Mouse (Mus musculus) embryonic facial prominence, embryonic 13.5 days (tissue): ENCODE measurements around the gene Rab6a. TPM values are rescaled to one million over a fixed set of nuclear protein-coding genes. Genes with fewer than 3 reads are reported as not detected.

Experiments
- ATAC-seq: fragments of 200-750 bp; cut with Nextera tagmentation; 2 replicates; pipeline ENCODE4 v1.8.0; 2017; ENCODE audit warnings: low read depth; ENCODE audit not compliant: insufficient number of reproducible peaks, insufficient read depth, low FRiP score, low TSS enrichment
- H3K27ac ChIP-seq: fragments of 300-500 bp; sonication (generic); 2 replicates; pipeline ENCODE4 v1.5.1; 2015; ENCODE audit warnings: moderate library complexity, mild to moderate bottlenecking, inconsistent platforms
- H3K27me3 ChIP-seq: fragments of 300-500 bp; sonication (generic); 2 replicates; pipeline ENCODE4 v1.6.1; 2015; ENCODE audit warnings: mild to moderate bottlenecking, inconsistent platforms
- H3K36me3 ChIP-seq: fragments of 300-500 bp; sonication (generic); 2 replicates; pipeline ENCODE4 v1.6.1; 2015; ENCODE audit warnings: mild to moderate bottlenecking, inconsistent platforms
- H3K4me1 ChIP-seq: fragments of 300-500 bp; sonication (generic); 2 replicates; pipeline ENCODE4 v1.6.1; 2015; ENCODE audit warnings: inconsistent platforms
- H3K4me2 ChIP-seq: fragments of 300-500 bp; sonication (generic); 2 replicates; pipeline ENCODE4 v1.6.1; 2015; ENCODE audit warnings: moderate library complexity, mild to moderate bottlenecking, inconsistent platforms
- H3K4me3 ChIP-seq: fragments of 300-500 bp; sonication (generic); 2 replicates; pipeline ENCODE4 v1.5.1; 2015; ENCODE audit warnings: mild to moderate bottlenecking, inconsistent platforms
- H3K9ac ChIP-seq: fragments of 300-500 bp; sonication (generic); 2 replicates; pipeline ENCODE4 v1.6.1; 2015; ENCODE audit warnings: mild to moderate bottlenecking, inconsistent platforms
- H3K9me3 ChIP-seq: fragments of 300-500 bp; sonication (generic); 2 replicates; pipeline ENCODE4 v1.6.1; 2016; ENCODE audit warnings: inconsistent platforms
- WGBS: fragments of 180-500 bp; shearing (Covaris S2); methylation state at CpG from one replicate; pipeline ENCODE4 v1.1.7; 2015; ENCODE audit warnings: mixed read lengths; 5-methylcytosine and 5-hydroxymethylcytosine counted together
- polyA plus RNA-seq: library from polyadenylated mRNA; unstranded; fragments of >200 nt; fragmentation: Nextera tagmentation; extraction: Ambion mirVana; gene quantifications from 2 replicates; pipeline ENCODE4 v1.2.1, GENCODE M21; 2015

The Rab6a gene
- polyA plus RNA-seq, 1 experiment from 2014 or later = 98.9 TPM

DNA sequence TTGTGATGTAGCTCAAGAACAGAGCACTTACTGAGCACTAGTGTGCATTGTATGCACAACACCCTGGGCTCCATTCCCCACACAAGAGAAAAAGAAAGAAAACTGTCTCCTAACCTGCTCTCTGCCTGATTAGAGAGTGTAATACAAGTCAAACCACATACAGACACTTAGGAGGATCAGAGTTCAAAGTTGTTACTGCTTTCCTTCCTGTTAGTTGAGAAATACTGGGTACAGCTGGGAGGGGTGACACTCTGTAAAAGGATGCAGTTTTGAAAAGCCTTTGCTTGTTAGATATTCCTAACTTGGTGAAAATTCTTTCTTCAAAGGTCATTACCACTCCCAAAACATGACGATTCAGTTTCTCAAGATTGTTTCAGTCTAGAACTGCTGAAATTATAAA lies 17.4 kb upstream of the Rab6a start:
- no peak overlapping the region for H3K4me3 ChIP-seq
- H3K27ac ChIP-seq = no peak overlapping the region; the same call in 1 of the 2 replicates
- H3K36me3 ChIP-seq = no peaks in the 10 kb centered on the region
- no peak overlapping the region for H3K4me2 ChIP-seq
- H3K9me3 ChIP-seq = no peaks in the 10 kb centered on the region
- ATAC-seq = no peak
- WGBS = 68% methylated on average over 1 of the region's 1 CpGs
- H3K4me1 ChIP-seq = no peaks in the 10 kb centered on the region
- H3K9ac ChIP-seq = no peak overlapping the region
- H3K27me3 ChIP-seq = no peaks in the 10 kb centered on the region

DNA sequence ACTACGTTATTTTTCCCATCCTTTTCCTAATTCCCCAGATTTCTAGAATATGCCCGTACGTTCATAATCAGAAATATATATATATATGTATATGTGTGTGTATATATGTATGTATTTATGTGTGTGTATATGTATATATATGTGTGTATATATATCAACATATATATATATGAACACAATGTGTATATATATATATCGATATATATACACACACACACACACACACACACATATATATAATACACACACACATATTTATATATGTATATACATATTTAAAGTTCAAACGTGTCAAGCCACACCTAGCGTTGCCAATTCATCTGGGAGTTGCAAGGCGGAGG lies 16.7 kb upstream of the Rab6a start:
- H3K36me3 ChIP-seq = no peaks in the 10 kb centered on the region
- 40% methylated on average over 7 of the region's 7 CpGs for WGBS
- peak; percentile 48; the same call in 1 of the 2 replicates for ATAC-seq
- no peaks in the 10 kb centered on the region for H3K4me1 ChIP-seq
- H3K4me2 ChIP-seq = peak overlapping the region; percentile 61
- H3K27ac ChIP-seq = peak overlapping the region; percentile 84
- H3K27me3 ChIP-seq = no peaks in the 10 kb centered on the region
- no peaks in the 10 kb centered on the region for H3K9me3 ChIP-seq
- H3K9ac ChIP-seq = peak overlapping the region; percentile 73
- H3K4me3 ChIP-seq = peak overlapping the region; percentile 55

DNA sequence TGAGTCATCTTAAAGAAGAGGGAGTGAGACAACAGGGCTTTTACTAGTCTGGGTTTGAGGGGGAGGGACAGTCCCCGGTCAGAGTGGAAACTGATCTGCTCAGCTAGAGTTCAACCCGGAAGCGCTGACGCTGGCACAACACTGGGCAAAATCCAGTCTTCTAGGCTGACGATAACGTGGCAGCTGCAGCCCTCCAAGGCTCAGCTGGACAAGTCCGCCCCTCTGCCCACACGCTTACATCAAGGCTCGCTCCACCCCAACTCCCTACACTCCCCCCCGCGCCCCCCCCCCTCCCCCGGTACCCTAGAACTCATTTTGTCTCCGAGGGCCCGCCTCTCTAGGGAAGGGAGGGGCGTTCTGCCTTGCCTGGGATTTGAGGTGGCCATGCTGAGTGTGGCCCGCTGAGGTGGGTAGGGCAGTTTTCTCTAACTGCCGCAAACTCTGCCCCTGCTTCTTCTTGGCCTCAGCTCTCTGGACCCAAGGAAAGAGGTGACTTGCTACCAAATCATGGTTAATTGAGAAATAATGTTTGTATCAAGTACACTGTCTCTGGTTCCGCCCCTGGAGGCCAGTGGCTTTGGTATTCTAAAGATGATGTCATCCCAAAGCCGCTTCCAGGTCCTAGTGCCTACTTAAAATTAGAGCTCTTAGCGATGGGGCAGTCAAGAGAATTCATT lies 16.2 kb upstream of the Rab6a start:
- Histone ChIP-seq H3K27me3 (no peaks in the 10 kb centered on the region), H3K4me1 (no peaks in the 10 kb centered on the region), H3K9me3 (no peaks in the 10 kb centered on the region), H3K4me3 (peak overlapping the region; percentile 55), H3K9ac (peak overlapping the region; percentile 73), H3K36me3 (no peaks in the 10 kb centered on the region), H3K4me2 (peak overlapping the region; percentile 61), H3K27ac (peak overlapping the region; percentile 84)
- peak; percentile 95 for ATAC-seq
- WGBS = 2% methylated on average over 19 of the region's 20 CpGs

DNA sequence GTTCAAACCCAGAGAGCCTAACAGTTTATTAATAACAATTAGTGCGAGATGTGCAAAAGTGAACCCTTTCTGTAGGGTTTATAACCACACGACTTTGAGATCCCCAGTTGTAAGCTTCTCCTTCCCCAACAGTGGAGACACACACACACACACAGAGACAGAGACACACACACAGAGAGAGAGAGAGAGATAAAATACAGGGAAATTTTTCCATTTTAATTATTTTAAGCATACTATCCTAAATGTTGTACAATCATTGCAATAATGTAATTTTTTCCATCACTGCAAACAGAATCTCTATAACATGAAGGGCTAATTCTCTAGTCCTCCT lies 15.7 kb upstream of the Rab6a start:
- peak overlapping the region; percentile 61 for H3K4me2 ChIP-seq
- WGBS = 11% methylated on average over 2 of the region's 2 CpGs
- no peaks in the 10 kb centered on the region for H3K9me3 ChIP-seq
- H3K27me3 ChIP-seq = no peaks in the 10 kb centered on the region
- no peaks in the 10 kb centered on the region for H3K4me1 ChIP-seq
- peak overlapping the region; percentile 55 for H3K4me3 ChIP-seq
- H3K9ac ChIP-seq = peak overlapping the region; percentile 73
- H3K27ac ChIP-seq = no peak overlapping the region
- no peak for ATAC-seq
- no peaks in the 10 kb centered on the region for H3K36me3 ChIP-seq

DNA sequence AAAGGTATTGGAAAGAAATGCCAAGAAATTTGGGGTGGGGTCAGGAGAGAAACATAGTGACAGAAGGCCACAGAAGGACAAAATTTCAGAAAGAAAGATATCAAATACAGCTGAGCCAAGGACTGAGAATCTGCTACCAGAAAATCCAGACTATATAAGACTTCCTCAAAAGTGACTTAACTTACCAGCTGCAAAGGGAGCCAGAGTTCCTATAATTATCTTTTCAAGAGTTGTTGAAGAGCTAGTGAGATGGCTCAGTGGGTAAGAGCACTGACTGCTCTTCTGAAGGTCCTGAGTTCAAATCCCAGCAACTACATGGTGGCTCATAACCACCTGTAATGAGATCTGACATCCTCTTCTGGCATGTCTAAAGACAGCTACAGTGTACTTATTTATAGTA lies 13.9 kb upstream of the Rab6a start:
- Histone ChIP-seq H3K4me3 (no peak overlapping the region), H3K9ac (no peak overlapping the region), H3K27me3 (no peaks in the 10 kb centered on the region), H3K9me3 (no peaks in the 10 kb centered on the region), H3K4me2 (no peak overlapping the region), H3K27ac (no peak overlapping the region), H3K4me1 (no peaks in the 10 kb centered on the region), H3K36me3 (no peaks in the 10 kb centered on the region)
- ATAC-seq = no peak

DNA sequence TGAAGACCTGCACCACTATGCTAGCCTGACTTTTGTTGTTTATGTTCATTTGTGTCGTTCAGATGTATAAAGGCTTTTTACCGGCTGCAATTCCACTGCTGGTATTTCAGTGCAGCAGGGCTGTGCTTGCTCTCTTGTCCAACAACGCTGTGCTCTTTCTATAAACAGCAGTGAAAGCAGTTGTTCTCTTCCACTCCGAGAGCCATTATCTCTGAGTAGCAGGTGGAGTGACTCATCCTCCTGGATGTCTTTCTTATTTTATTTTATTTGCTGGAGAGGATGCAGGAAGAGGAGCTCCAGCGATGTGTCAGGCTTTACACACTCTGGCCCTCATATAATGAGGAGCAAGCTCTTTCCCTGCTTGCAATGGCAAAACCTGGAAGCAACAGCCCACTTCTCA lies 7.0 kb upstream of the Rab6a start:
- Histone ChIP-seq H3K36me3 (no peaks in the 10 kb centered on the region), H3K4me2 (no peak overlapping the region), H3K27ac (no peak overlapping the region), H3K9me3 (no peaks in the 10 kb centered on the region), H3K4me1 (no peaks in the 10 kb centered on the region), H3K4me3 (no peak overlapping the region), H3K27me3 (no peaks in the 10 kb centered on the region), H3K9ac (no peak overlapping the region)
- ATAC-seq = no peak
- 82% methylated on average over 5 of the region's 5 CpGs for WGBS

DNA sequence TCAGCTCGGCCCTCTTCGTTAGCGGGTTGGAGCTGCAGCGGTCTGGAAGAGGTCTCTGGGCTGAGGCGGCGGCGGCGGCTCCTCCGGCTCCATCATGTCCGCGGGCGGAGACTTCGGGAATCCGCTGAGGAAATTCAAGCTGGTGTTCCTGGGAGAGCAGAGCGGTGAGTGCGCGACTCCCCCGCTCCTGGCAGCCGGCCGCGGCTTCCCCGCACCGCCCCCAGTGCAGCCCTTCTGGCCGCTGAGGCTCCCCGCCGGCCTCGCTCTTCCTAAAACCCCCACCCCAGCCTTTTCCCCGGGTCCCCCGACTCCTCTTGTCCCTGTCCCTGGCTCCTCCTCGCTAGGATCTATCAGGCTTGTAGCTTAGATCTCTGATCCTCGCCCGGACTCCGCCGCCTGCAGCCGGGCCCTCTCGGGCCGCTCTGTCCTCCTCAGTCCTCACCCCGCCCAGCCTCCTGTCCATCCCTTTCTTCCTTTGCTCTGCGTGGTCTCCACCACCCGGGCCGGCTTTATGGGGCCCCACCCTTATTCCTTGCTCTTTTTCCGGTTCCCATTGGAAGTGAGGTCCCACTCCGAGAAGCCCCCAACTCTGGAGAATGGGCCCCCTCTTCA lies 1.0 kb downstream of the Rab6a start, which contains the start of gene Mrpl48:
Mrpl48 (minus strand) TSS at position 172 of the 612 bp plus-strand sequence.
- Histone ChIP-seq H3K4me1 (peaks cover 8% of the 10 kb centered on the region), H3K4me2 (peak within 1 kb of the TSS; percentile 66), H3K27me3 (no peaks in the 10 kb centered on the region), H3K36me3 (no peaks in the 10 kb centered on the region), H3K9me3 (no peaks in the 10 kb centered on the region), H3K9ac (peak within 1 kb of the TSS; percentile 99), H3K4me3 (peak within 1 kb of the TSS; percentile 99), H3K27ac (peak within 1 kb of the TSS; percentile 99)
- WGBS = under 1% methylated on average over 43 of the region's 43 CpGs
- peak; percentile 44 for ATAC-seq

DNA sequence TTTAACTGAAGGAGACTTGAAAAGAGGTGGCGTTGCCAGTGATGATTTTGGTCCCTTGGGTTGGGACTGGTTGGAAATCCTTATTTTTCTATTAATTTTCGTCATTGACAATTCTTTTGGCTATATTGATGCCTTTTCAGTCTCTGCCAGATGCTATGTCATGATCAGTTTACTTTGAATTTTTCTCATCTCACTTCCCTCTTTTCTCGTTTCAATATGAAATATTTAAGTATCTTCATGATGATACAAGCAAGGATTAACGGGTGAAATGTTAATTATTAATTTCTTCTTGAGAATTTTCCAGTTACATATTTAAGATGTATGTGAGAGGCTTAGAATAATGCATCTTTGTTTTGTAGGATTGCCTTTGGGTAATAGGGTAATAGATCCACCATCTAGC lies 1.7 kb downstream of the Rab6a start:
- Histone ChIP-seq H3K9ac (peak overlapping the region; percentile 99), H3K4me2 (peak overlapping the region; percentile 66), H3K9me3 (no peaks in the 10 kb centered on the region), H3K4me1 (peaks cover 8% of the 10 kb centered on the region), H3K27ac (no peak overlapping the region), H3K36me3 (no peaks in the 10 kb centered on the region), H3K4me3 (peak overlapping the region; percentile 99), H3K27me3 (no peaks in the 10 kb centered on the region)
- 21% methylated on average over 4 of the region's 4 CpGs for WGBS
- ATAC-seq = no peak

DNA sequence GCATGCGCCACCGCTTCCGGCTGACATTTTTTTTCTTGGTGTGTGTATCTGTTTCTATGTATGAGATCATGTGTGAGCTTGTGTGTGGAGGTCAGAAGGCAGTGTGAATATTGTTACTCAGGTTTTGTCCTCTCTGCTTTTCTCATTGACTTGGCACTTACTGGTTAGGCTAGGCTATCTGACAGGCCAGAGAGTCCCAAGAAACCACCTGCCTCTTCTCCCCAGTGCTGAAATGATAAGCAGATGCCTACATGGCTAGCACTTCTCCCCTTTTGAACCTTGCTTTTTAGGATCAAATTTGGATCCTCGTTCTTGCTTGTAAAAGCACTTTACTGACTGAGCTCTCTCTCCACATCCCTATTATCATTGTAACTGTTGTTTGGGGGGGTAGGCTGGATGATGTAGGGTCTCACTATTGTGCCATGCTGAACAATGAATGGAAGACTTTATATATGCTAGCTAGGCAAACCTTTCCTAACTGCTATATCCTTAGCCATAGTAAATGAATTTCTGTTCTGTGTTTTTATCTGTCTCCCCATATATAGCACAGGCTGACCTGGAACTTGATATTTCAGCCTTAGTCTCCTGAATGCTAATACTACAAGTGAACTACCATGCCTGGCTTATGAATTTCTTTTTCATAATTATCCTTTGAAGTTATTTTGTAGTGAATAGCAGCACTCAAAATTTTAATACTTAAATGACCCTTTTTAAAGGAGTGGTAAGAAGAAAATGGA lies 9.1 kb downstream of the Rab6a start:
- H3K9ac ChIP-seq = no peak overlapping the region
- 95% methylated on average over 4 of the region's 4 CpGs for WGBS
- no peaks in the 10 kb centered on the region for H3K36me3 ChIP-seq
- H3K27me3 ChIP-seq = no peaks in the 10 kb centered on the region
- no peak overlapping the region for H3K4me2 ChIP-seq
- no peaks in the 10 kb centered on the region for H3K9me3 ChIP-seq
- H3K27ac ChIP-seq = no peak overlapping the region
- no peak overlapping the region for H3K4me3 ChIP-seq
- ATAC-seq = no peak
- no peaks in the 10 kb centered on the region for H3K4me1 ChIP-seq

DNA sequence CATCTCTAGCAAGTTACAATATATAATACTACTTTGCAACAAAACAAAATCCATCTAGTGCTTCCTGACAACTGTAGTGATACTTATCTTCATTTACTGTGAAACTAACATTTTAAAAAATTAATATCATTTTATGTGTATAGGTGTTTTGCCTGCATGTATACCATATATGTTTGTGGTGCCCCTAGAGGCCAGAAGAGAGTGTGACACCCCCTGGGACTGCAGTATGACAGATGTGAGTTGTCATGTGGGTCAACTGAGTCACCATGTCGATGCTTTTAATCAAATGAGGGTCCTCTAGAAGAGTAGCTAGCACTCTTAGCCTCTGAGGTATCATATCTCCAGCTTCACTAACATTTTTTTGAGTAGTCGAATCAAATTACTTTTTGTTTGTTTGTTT lies 15.1 kb downstream of the Rab6a start:
- no peaks in the 10 kb centered on the region for H3K9me3 ChIP-seq
- WGBS = 84% methylated on average over 2 of the region's 2 CpGs

DNA sequence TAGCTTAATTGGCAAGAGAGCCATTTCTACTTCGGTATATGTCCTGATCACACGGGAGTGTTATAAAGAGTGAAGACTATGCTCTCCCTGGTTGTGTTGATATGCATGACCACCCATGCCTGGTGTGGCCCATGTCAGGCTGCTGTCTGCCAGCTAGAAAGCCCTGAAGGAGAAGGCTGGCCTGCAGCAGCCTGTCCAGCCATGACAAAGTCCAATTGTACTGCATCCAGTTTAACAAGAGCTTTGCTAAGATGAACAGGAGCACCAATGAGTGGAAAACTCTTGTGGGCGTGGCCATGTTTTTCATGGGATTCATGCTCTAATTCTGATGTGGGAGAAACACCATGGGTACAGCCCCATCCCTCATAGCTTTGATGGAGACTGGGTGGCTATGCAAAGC lies 17.3 kb downstream of the Rab6a start:
- Histone ChIP-seq H3K27me3 (no peaks in the 10 kb centered on the region), H3K9ac (no peak overlapping the region), H3K36me3 (peaks cover under 1% of the 10 kb centered on the region; the same call in 1 of the 2 replicates), H3K27ac (no peak overlapping the region), H3K4me3 (no peak overlapping the region), H3K9me3 (no peaks in the 10 kb centered on the region), H3K4me2 (no peak overlapping the region), H3K4me1 (no peaks in the 10 kb centered on the region)
- WGBS = 82% methylated on average over 3 of the region's 3 CpGs
- no peak for ATAC-seq

More for the DNA sequence above, 15.1 kb downstream of the Rab6a start:
- Histone ChIP-seq H3K4me2 (no peak overlapping the region), H3K9ac (no peak overlapping the region), H3K27ac (no peak overlapping the region), H3K4me3 (no peak overlapping the region), H3K4me1 (no peaks in the 10 kb centered on the region), H3K27me3 (no peaks in the 10 kb centered on the region), H3K36me3 (no peaks in the 10 kb centered on the region)
- ATAC-seq = no peak

DNA sequence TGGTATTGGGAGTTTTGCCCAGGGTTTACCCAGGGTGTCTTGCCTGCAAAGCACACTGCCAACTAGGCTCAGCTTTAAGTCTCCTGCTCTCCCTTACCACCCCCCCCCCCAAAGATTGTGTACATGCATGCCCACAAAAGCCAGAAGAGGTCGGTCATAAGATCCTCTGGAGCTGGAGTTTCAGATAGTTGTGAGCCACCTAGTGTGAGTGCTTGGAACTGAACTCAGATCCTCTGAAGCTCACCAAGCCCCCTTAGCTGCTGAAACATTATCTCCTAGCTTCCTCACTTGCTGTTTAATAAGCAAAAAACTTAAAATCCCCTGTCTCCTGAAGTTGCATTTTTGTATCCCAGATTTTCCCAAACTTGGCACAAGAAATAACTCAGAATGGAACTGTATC lies 30.4 kb downstream of the Rab6a start:
- WGBS = 0% methylated on average over 1 of the region's 1 CpGs
- no peak overlapping the region for H3K9ac ChIP-seq

More for the DNA sequence above, 30.4 kb downstream of the Rab6a start:
- Histone ChIP-seq H3K4me3 (no peak overlapping the region), H3K9me3 (no peaks in the 10 kb centered on the region), H3K27ac (no peak overlapping the region), H3K27me3 (no peaks in the 10 kb centered on the region), H3K36me3 (peaks cover 24% of the 10 kb centered on the region), H3K4me2 (no peak overlapping the region), H3K4me1 (no peaks in the 10 kb centered on the region)
- no peak for ATAC-seq
